Mouse (Mus musculus) heart, embryonic 10.5 days (tissue): ENCODE data around the gene Urgcp. TPM values are rescaled to one million over a fixed set of nuclear protein-coding genes. Genes with fewer than 3 reads are reported as not detected.

Source experiments
- DNase-seq: peaks from one replicate; pipeline ENCODE4 v3.0.0-alpha.2; 2017; ENCODE audit warnings: low spot score
- H3K27ac ChIP-seq: fragments of 300-500 bp; sonication (generic); 2 replicates; pipeline ENCODE4 v1.5.1; 2016; ENCODE audit warnings: mild to moderate bottlenecking
- H3K27me3 ChIP-seq: fragments of 300-500 bp; sonication (generic); 2 replicates; pipeline ENCODE4 v1.6.1; 2016; ENCODE audit warnings: mild to moderate bottlenecking; ENCODE audit not compliant: poor library complexity, insufficient read depth, severe bottlenecking
- H3K36me3 ChIP-seq: fragments of 300-500 bp; sonication (generic); 2 replicates; pipeline ENCODE4 v1.6.1; 2016; ENCODE audit warnings: mild to moderate bottlenecking, moderate library complexity
- H3K4me1 ChIP-seq: fragments of 300-500 bp; sonication (generic); 2 replicates; pipeline ENCODE4 v1.6.1; 2016; ENCODE audit warnings: mild to moderate bottlenecking
- H3K4me3 ChIP-seq: fragments of 300-500 bp; sonication (generic); 2 replicates; pipeline ENCODE4 v1.5.1; 2016; ENCODE audit warnings: mild to moderate bottlenecking, moderate library complexity
- H3K9me3 ChIP-seq: fragments of 300-500 bp; sonication (generic); 2 replicates; pipeline ENCODE4 v1.6.1; 2016; ENCODE audit warnings: mild to moderate bottlenecking, moderate library complexity
- WGBS: fragments of 180-500 bp; shearing (Covaris S2); methylation state at CpG from one replicate; pipeline ENCODE4 v1.1.7; 2016; 5-methylcytosine and 5-hydroxymethylcytosine counted together
- polyA plus RNA-seq: library from polyadenylated mRNA; unstranded; fragments of >200 nt; fragmentation: Nextera tagmentation; extraction: Ambion mirVana; gene quantifications from 2 replicates; pipeline ENCODE4 v1.2.1, GENCODE M21; 2016

Urgcp gene
- polyA plus RNA-seq, 1 experiment from 2014 or later: 21.3 TPM

DNA sequence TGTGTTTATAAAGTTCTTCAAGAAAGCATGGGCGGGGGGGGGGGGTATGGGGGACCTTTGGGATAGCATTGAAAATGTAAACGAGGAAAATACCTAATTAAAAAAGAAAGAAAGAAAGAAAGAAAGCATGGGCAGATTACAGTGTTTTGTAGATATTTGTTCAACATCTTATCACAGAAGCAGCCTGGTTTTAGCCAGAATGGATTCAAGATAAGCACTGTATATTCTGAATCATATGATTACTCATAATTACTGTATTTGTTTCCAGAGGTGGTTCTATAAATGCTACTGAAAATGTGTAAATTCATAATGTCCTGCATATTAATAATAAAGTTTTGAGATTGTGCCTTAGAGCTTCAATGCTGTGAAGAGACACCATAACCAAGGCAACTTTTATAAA is 60.9 kb downstream of the Urgcp start:
- Histone ChIP-seq H3K36me3 (peaks cover 30% of the 10 kb centered on the region), H3K4me3 (no peak overlapping the region), H3K27ac (no peak overlapping the region), H3K4me1 (peaks cover 7% of the 10 kb centered on the region), H3K9me3 (no peaks in the 10 kb centered on the region), H3K27me3 (no peaks in the 10 kb centered on the region)
- no peak for DNase-seq
- 73% methylated on average over 2 of the region's 2 CpGs for WGBS

DNA sequence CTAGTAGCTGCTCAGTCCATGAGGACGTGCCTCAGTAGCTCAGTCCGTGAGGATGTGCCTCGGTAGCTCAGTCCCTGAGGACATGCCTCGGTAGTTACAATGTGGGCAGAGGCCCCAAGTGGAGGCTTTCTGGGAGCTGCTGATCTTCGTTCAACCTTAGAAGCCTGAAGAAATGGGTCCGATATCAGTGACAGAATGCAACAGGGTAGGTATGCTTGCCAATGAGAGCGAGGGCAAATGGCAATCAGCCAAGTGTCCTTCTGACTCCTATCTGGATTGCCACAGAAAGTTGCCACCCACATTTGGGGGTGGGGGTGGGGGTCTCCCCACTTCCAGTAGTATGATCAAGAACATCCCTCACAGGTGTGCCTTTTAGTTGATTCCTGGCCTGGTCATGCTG is 61.4 kb downstream of the Urgcp start:
- DNase-seq: peak; percentile 58
- H3K9me3 ChIP-seq: no peaks in the 10 kb centered on the region
- no peak overlapping the region for H3K27ac ChIP-seq
- 91% methylated on average over 7 of the region's 7 CpGs for WGBS
- no peak overlapping the region for H3K4me3 ChIP-seq
- H3K4me1 ChIP-seq: peaks cover 3% of the 10 kb centered on the region
- H3K27me3 ChIP-seq: no peaks in the 10 kb centered on the region
- peaks cover 28% of the 10 kb centered on the region for H3K36me3 ChIP-seq

DNA sequence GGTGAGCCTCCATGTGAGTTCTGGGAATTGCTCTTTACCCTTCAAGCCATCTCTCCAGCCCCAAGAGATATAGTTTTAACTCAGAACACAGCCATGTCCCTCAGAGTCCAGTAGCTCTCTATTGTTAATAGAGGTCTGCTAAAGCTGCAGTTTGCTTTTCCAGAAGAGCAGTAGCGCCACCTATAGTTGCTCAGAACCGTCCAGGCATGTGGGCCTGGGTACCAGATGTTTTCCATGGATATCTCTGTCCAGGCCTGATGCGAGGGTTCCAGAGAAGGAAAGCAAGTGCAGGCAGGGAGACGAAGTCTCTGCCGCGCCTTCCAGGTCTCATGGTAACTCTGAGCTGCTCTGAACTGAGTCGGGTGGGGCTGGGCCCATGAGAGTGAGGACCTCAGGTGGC is 70.4 kb downstream of the Urgcp start:
- H3K9me3 ChIP-seq: peaks cover 4% of the 10 kb centered on the region
- H3K27me3 ChIP-seq: no peaks in the 10 kb centered on the region
- H3K36me3 ChIP-seq: no peaks in the 10 kb centered on the region
- WGBS: 25% methylated on average over 7 of the region's 7 CpGs
- no peak overlapping the region for H3K27ac ChIP-seq
- no peak for DNase-seq
- no peaks in the 10 kb centered on the region for H3K4me1 ChIP-seq
- H3K4me3 ChIP-seq: no peak overlapping the region

DNA sequence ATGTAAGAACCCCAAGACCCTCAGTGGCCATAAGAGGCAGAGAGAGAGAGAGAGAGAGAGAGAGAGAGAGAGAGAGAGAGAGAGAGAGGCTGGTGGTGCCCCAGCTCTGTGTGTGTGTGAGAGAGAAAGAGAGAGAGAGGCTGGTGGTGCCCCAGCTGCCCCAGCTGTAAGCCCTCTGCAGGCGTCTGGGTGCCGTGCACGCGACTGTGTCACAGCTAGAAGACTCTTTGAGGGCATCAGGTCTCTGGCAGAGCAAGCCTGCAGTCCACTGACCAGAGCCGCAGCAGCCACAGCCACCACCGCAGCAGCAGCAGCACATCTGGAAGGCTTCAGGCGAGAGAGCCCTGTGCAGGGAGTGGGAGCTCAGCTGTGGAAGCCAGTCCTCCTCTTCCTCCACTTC is 77.9 kb downstream of the Urgcp start:
- 30% methylated on average over 7 of the region's 7 CpGs for WGBS
- no peak overlapping the region for H3K27ac ChIP-seq
- H3K4me3 ChIP-seq: no peak overlapping the region
- H3K27me3 ChIP-seq: peaks cover 4% of the 10 kb centered on the region
- no peaks in the 10 kb centered on the region for H3K36me3 ChIP-seq
- DNase-seq: no peak
- 0 out of 2 replicates have a peak, but pooled peaks cover 8% of the 10 kb centered on the region for H3K4me1 ChIP-seq
- H3K9me3 ChIP-seq: no peaks in the 10 kb centered on the region

DNA sequence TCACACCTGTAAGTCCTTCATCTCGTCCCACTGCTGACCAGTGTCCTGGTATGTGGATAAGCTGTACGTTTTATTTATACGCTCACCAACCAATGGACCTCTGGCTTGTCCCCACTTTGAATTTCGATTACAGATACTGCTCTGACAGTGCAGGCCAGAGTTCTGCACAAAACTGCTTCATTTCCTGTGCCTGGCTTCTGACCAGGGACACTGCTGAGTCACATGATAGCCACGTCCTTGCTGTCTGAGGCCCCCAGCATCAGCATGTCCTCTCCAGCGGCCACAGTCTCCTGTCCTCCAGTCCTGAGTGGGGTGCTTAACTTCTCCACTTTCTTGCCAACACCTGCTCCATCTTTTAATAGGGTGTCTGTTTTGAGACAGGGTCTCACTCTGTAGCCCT is 79.6 kb downstream of the Urgcp start:
- Histone ChIP-seq H3K4me3 (no peak overlapping the region), H3K36me3 (no peaks in the 10 kb centered on the region), H3K27me3 (peaks cover 4% of the 10 kb centered on the region), H3K27ac (no peak overlapping the region), H3K9me3 (no peaks in the 10 kb centered on the region), H3K4me1 (0 out of 2 replicates have a peak, but pooled peaks cover 8% of the 10 kb centered on the region)
- DNase-seq: no peak
- 68% methylated on average over 6 of the region's 6 CpGs for WGBS

Other genes starting within 250 kb of the Urgcp start
- 131 and 174 TPM in 2 replicates for gene Xbp1, start 241.7 kb downstream of the Urgcp start, polyA plus RNA-seq
- 14.7 and 23.4 TPM in 2 replicates for gene Ccdc117, start 220.2 kb downstream of the Urgcp start, polyA plus RNA-seq
- 0.38 and 0.97 TPM in 2 replicates for gene Ankrd36, start 192.7 kb downstream of the Urgcp start, polyA plus RNA-seq
- gene Mrps24, start 46.7 kb downstream of the Urgcp start, polyA plus RNA-seq: 177 and 181 TPM in 2 replicates
- gene Dbnl, start 26.1 kb upstream of the Urgcp start, polyA plus RNA-seq: 101 and 114 TPM in 2 replicates
- 479 and 714 TPM in 2 replicates for gene Pgam2, start 41.4 kb upstream of the Urgcp start, polyA plus RNA-seq
- gene Polm, start 75.6 kb upstream of the Urgcp start, polyA plus RNA-seq: 8.9 and 11.1 TPM in 2 replicates
- 22.4 and 25.7 TPM in 2 replicates for gene Aebp1, start 99.6 kb upstream of the Urgcp start, polyA plus RNA-seq
- gene Pold2, start 115.9 kb upstream of the Urgcp start, polyA plus RNA-seq: 140 and 162 TPM in 2 replicates
- 6,952 and 8,117 TPM in 2 replicates for gene Myl7, start 136.4 kb upstream of the Urgcp start, polyA plus RNA-seq
- 2.1 and 2.6 TPM in 2 replicates for gene Gck, start 187.7 kb upstream of the Urgcp start, polyA plus RNA-seq
- 48.1 and 56.7 TPM in 2 replicates for gene Ykt6, start 193.3 kb upstream of the Urgcp start, polyA plus RNA-seq